Mouse (Mus musculus) lung, postnatal 0 days (tissue): ENCODE data around the gene Gpatch8.

ENCODE experiments used
- CTCF ChIP-seq: IDR thresholded peaks from 2 replicates; pipeline ENCODE4 v1.5.1; 2016; ENCODE audit warnings: antibody characterized with exemption, mild to moderate bottlenecking
- EP300 ChIP-seq: IDR thresholded peaks from 2 replicates; pipeline ENCODE4 v1.6.1; 2016; ENCODE audit warnings: antibody characterized with exemption, mild to moderate bottlenecking, control low read depth

DNA sequence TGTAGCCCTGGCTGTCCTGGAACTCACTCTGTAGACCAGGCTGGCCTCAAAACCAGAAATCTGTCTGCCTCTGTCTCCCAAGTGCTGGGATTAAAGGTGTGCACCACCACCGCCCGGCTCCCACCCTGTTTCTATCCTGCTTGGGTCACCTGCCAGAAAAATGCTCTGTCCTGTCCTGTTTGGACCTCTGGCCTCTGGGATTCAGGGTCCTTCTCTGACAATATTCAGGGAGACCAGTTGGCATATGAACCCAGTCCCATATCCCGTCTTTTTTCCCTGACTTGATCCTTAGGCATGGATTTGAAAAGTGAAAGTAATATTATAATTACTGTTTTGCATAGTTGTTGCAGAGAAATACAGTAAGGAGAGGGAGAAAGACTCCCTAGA is 124.5 kb downstream of the Gpatch8 start:
- TF ChIP-seq CTCF = no peak
- TF ChIP-seq EP300 = no peak
